Mouse (Mus musculus) E14TG2a.4 (cell line): ENCODE results near the gene Cdk6.

Source experiments
- CTCF ChIP-seq: conservative IDR thresholded peaks from 2 replicates; pipeline ENCODE4 v1.5.1; 2014; ENCODE audit warnings: low read length
- NANOG ChIP-seq: IDR thresholded peaks from 2 replicates; pipeline ENCODE4 v1.6.1; 2014; ENCODE audit warnings: borderline replicate concordance, low read length, mixed read lengths
- POU5F1 ChIP-seq: IDR thresholded peaks from 2 replicates; pipeline ENCODE4 v1.6.1; 2014; ENCODE audit warnings: low read length, borderline replicate concordance

- no peak for TF ChIP-seq CTCF
- TF ChIP-seq POU5F1, result no peak
- TF ChIP-seq NANOG, result no peak
These were observed 149.8 kb downstream of the Cdk6 start for GRCm38 (mm10) chr5:3491084-3491483.
